Mouse (Mus musculus) MEL (cell line): ENCODE results near the gene Slc45a2. TPM values are rescaled to one million over a fixed set of nuclear protein-coding genes. Genes with fewer than 3 reads are reported as not detected.
A peak's percentile ranks its signal among the peaks of the same experiment; 100 is the strongest.

Experiments
- DNase-seq: peaks from one replicate; pipeline ENCODE4 v3.0.0; 2011; ENCODE audit warnings: low read depth, low spot score
- H3K27ac ChIP-seq: 2 replicates; pipeline ENCODE4 v1.5.1; 2012; ENCODE audit warnings: low read depth, mild to moderate bottlenecking, control low read depth, low read length, moderate library complexity; ENCODE audit not compliant: control insufficient read depth
- H3K27me3 ChIP-seq, 2 experiments: fragments of 150-350 bp in 1 of 2; sonication (generic) in 1 of 2; 2 replicates each; pipeline ENCODE4 v1.6.1; 2012; ENCODE audit warnings: low read length in 2 of 2, mild to moderate bottlenecking in 2 of 2, improper control_type of control experiment in 1 of 2, moderate library complexity in 1 of 2; ENCODE audit not compliant: insufficient read depth in 2 of 2, control insufficient read depth in 1 of 2
- H3K36me3 ChIP-seq, 2 experiments: 2 replicates each; pipeline ENCODE4 v1.6.1; 2012 to 2014; ENCODE audit warnings: low read length in 2 of 2, improper control_type of control experiment in 1 of 2, inconsistent platforms in 1 of 2, mild to moderate bottlenecking in 1 of 2; ENCODE audit not compliant: insufficient read depth in 2 of 2, control insufficient read depth in 1 of 2
- H3K4me1 ChIP-seq, 2 experiments: fragments of 150-350 bp in 1 of 2; sonication (generic) in 1 of 2; 2 replicates each; pipeline ENCODE4 v1.6.1; 2012; ENCODE audit warnings: low read length in 2 of 2, improper control_type of control experiment in 1 of 2, mild to moderate bottlenecking in 1 of 2; ENCODE audit not compliant: insufficient read depth in 2 of 2, control insufficient read depth in 1 of 2
- H3K4me3 ChIP-seq, 2 experiments: fragments of 150-350 bp in 1 of 2; sonication (generic) in 1 of 2; 2 replicates each; pipeline ENCODE4 v1.5.1; 2012; ENCODE audit warnings: low read depth in 2 of 2, low read length in 2 of 2, mild to moderate bottlenecking in 2 of 2, moderate library complexity in 2 of 2, control low read depth in 1 of 2, improper control_type of control experiment in 1 of 2; ENCODE audit not compliant: control insufficient read depth in 1 of 2, insufficient read depth in 1 of 2
- H3K79me2 ChIP-seq: 2 replicates; pipeline ENCODE4 v1.6.1; 2012; ENCODE audit warnings: mild to moderate bottlenecking, low read length, moderate library complexity; ENCODE audit not compliant: control insufficient read depth, poor library complexity, insufficient read depth
- H3K9ac ChIP-seq: 2 replicates; pipeline ENCODE4 v1.6.1; 2012; ENCODE audit warnings: low read depth, mild to moderate bottlenecking, control low read depth, low read length, moderate library complexity; ENCODE audit not compliant: control insufficient read depth, poor library complexity, severe bottlenecking
- H3K9me3 ChIP-seq: fragments of 150-350 bp; sonication (generic); replicated peaks from 2 replicates; pipeline ENCODE4 v1.6.1; 2012; ENCODE audit warnings: mild to moderate bottlenecking, low read length, improper control_type of control experiment, moderate library complexity; ENCODE audit not compliant: insufficient read depth
- CHD1 ChIP-seq: IDR thresholded peaks from 2 replicates; pipeline ENCODE4 v1.6.1; 2012; ENCODE audit warnings: low read depth, mild to moderate bottlenecking, inconsistent platforms, low read length, improper control_type of control experiment
- CTCF ChIP-seq, 3 experiments: IDR thresholded peaks in 2 of 3; conservative IDR thresholded peaks in 1 of 3; 2 replicates each; pipeline ENCODE4 v1.5.1; 2011 to 2012; ENCODE audit warnings: low read length in 3 of 3, low read depth in 2 of 3, mild to moderate bottlenecking in 2 of 3, improper control_type of control experiment in 1 of 3, inconsistent platforms in 1 of 3, mixed read lengths in 1 of 3, moderate library complexity in 1 of 3; ENCODE audit not compliant: control insufficient read depth in 1 of 3, insufficient read depth in 1 of 3, poor library complexity in 1 of 3, severe bottlenecking in 1 of 3
- E2F4 ChIP-seq: IDR thresholded peaks from 2 replicates; pipeline ENCODE4 v1.6.1; 2011; ENCODE audit warnings: low read depth, low read length, improper control_type of control experiment, borderline replicate concordance
- ELF1 ChIP-seq: IDR thresholded peaks from 2 replicates; pipeline ENCODE4 v1.6.1; 2014; ENCODE audit warnings: low read depth, mild to moderate bottlenecking, inconsistent platforms, low read length, improper control_type of control experiment, moderate library complexity
- GABPA ChIP-seq: IDR thresholded peaks from 2 replicates; pipeline ENCODE4 v1.6.1; 2012; ENCODE audit warnings: low read depth, mild to moderate bottlenecking, inconsistent platforms, low read length, improper control_type of control experiment, moderate library complexity
- JUND ChIP-seq: IDR thresholded peaks from 2 replicates; pipeline ENCODE4 v1.6.1; 2011; ENCODE audit warnings: low read depth, mild to moderate bottlenecking, improper control_type of control experiment, low read length
- KAT2A ChIP-seq: conservative IDR thresholded peaks from 2 replicates; pipeline ENCODE4 v1.6.1; 2012; ENCODE audit warnings: low read depth, low read length, improper control_type of control experiment, inconsistent platforms
- MAFK ChIP-seq: IDR thresholded peaks from 2 replicates; pipeline ENCODE4 v1.6.1; 2011; ENCODE audit warnings: low read depth, mild to moderate bottlenecking, low read length, improper control_type of control experiment, borderline replicate concordance
- MAX ChIP-seq: IDR thresholded peaks from 2 replicates; pipeline ENCODE4 v1.6.1; 2011; ENCODE audit warnings: low read length, improper control_type of control experiment
- MAZ ChIP-seq: IDR thresholded peaks from 2 replicates; pipeline ENCODE4 v1.6.1; 2012; ENCODE audit warnings: low read depth, mild to moderate bottlenecking, inconsistent platforms, low read length, improper control_type of control experiment
- MXI1 ChIP-seq: IDR thresholded peaks from 2 replicates; pipeline ENCODE4 v1.6.1; 2011; ENCODE audit warnings: mild to moderate bottlenecking, low read depth, low read length, improper control_type of control experiment
- MYB ChIP-seq: IDR thresholded peaks from 2 replicates; pipeline ENCODE4 v1.6.1; 2011; ENCODE audit warnings: mild to moderate bottlenecking, low read depth, low read length, improper control_type of control experiment
- NELFE ChIP-seq: IDR thresholded peaks from 2 replicates; pipeline ENCODE4 v1.6.1; 2011; ENCODE audit warnings: low read depth, low read length, improper control_type of control experiment
- POLR2A ChIP-seq, 2 experiments: IDR thresholded peaks; 2 replicates each; pipeline ENCODE4 v1.6.1; 2011 to 2012; ENCODE audit warnings: low read length in 2 of 2, mild to moderate bottlenecking in 2 of 2, control low read depth in 1 of 2, improper control_type of control experiment in 1 of 2, low read depth in 1 of 2, moderate library complexity in 1 of 2; ENCODE audit not compliant: control insufficient read depth in 1 of 2, insufficient read depth in 1 of 2, poor library complexity in 1 of 2
- RAD21 ChIP-seq: IDR thresholded peaks from 2 replicates; pipeline ENCODE4 v1.6.1; 2011; ENCODE audit warnings: mild to moderate bottlenecking, low read depth, low read length, improper control_type of control experiment
- RCOR1 ChIP-seq: IDR thresholded peaks from 2 replicates; pipeline ENCODE4 v1.6.1; 2012; ENCODE audit warnings: low read depth, mild to moderate bottlenecking, inconsistent platforms, low read length, improper control_type of control experiment
- SMC3 ChIP-seq: IDR thresholded peaks from 2 replicates; pipeline ENCODE4 v1.6.1; 2011; ENCODE audit warnings: low read depth, low read length, improper control_type of control experiment
- TAL1 ChIP-seq: IDR thresholded peaks from 2 replicates; pipeline ENCODE4 v1.6.1; 2012; ENCODE audit warnings: mild to moderate bottlenecking, inconsistent platforms, low read length, moderate library complexity, mixed read lengths
- TBP ChIP-seq: IDR thresholded peaks from 2 replicates; pipeline ENCODE4 v1.8.0; 2011; ENCODE audit warnings: low read depth, low read length, improper control_type of control experiment
- TCF12 ChIP-seq: IDR thresholded peaks from 2 replicates; pipeline ENCODE4 v1.6.1; 2014; ENCODE audit warnings: low read depth, mild to moderate bottlenecking, inconsistent platforms, low read length, improper control_type of control experiment, moderate library complexity
- UBTF ChIP-seq: IDR thresholded peaks from 2 replicates; pipeline ENCODE4 v1.6.1; 2012; ENCODE audit warnings: low read depth, mild to moderate bottlenecking, inconsistent platforms, low read length, improper control_type of control experiment, moderate library complexity, borderline replicate concordance; ENCODE audit not compliant: insufficient read depth
- USF2 ChIP-seq, 2 experiments: IDR thresholded peaks; 2 replicates each; pipeline ENCODE4 v1.6.1; 2011 to 2012; ENCODE audit warnings: improper control_type of control experiment in 2 of 2, low read length in 2 of 2, borderline replicate concordance in 1 of 2, inconsistent platforms in 1 of 2, low read depth in 1 of 2, mild to moderate bottlenecking in 1 of 2; ENCODE audit not compliant: insufficient read depth in 1 of 2
- ZC3H11A ChIP-seq: IDR thresholded peaks from 2 replicates; pipeline ENCODE4 v1.6.1; 2012; ENCODE audit warnings: low read depth, mild to moderate bottlenecking, inconsistent platforms, low read length, improper control_type of control experiment
- ZKSCAN1 ChIP-seq: IDR thresholded peaks from 2 replicates; pipeline ENCODE4 v1.6.1; 2012; ENCODE audit warnings: low read depth, mild to moderate bottlenecking, inconsistent platforms, low read length, improper control_type of control experiment, moderate library complexity
- ZMIZ1 ChIP-seq: IDR thresholded peaks from 2 replicates; pipeline ENCODE4 v1.6.1; 2012; ENCODE audit warnings: low read depth, mild to moderate bottlenecking, inconsistent platforms, low read length, improper control_type of control experiment, moderate library complexity
- ZNF384 ChIP-seq: IDR thresholded peaks from 2 replicates; pipeline ENCODE4 v1.6.1; 2012; ENCODE audit warnings: low read depth, mild to moderate bottlenecking, inconsistent platforms, low read length, improper control_type of control experiment
- polyA plus RNA-seq, 2 experiments: library from polyadenylated mRNA; stranded (reverse) in 1 of 2; unstranded in 1 of 2; fragments of >175 nt in 1 of 2; fragments of >200 nt in 1 of 2; gene quantifications; 2 replicates each; pipeline versions ENCODE4 v1.2.1 to v1.2.4; 2012; ENCODE audit warnings: low replicate concordance in 2 of 2, low read depth in 1 of 2; ENCODE audit not compliant: insufficient read length in 2 of 2, insufficient read depth in 1 of 2, missing spikeins in 1 of 2
- total RNA-seq: library from RNA; depleted of rRNA; stranded (reverse); fragments of 300-350 nt; gene quantifications from 2 replicates; pipeline ENCODE4 v1.2.3, GENCODE M21; 2012

Gene Slc45a2
- total and polyA plus RNA-seq, 3 experiments = not detected

- Histone ChIP-seq H3K27ac (no peak overlapping the region), H3K36me3 (no peaks in the 10 kb centered on the region), H3K79me2 (no peaks in the 10 kb centered on the region), H3K9ac (no peak overlapping the region), H3K4me3 (no peak overlapping the region), H3K27me3 (no peaks in the 10 kb centered on the region), H3K4me1 (no peaks in the 10 kb centered on the region), H3K9me3 (no peaks in the 10 kb centered on the region)
- DNase-seq = no peak
- no peak for TF ChIP-seq MAFK
- TF ChIP-seq MAZ = no peak
Observed at GRCm38 (mm10) chr15:11037376-11037695, 36.8 kb downstream of the Slc45a2 start.

- Histone ChIP-seq H3K36me3 (no peaks in the 10 kb centered on the region), H3K79me2 (no peaks in the 10 kb centered on the region), H3K9ac (no peak within 1 kb of the TSS), H3K4me1 (no peaks in the 10 kb centered on the region), H3K27ac (no peak within 1 kb of the TSS), H3K27me3 (no peaks in the 10 kb centered on the region), H3K9me3 (no peaks in the 10 kb centered on the region), H3K4me3 (no peak within 1 kb of the TSS)
- DNase-seq = no peak
- no peak for TF ChIP-seq TAL1
- TF ChIP-seq ZKSCAN1 = no peak
- TF ChIP-seq MAX = no peak
- TF ChIP-seq NELFE = no peak
- TF ChIP-seq GABPA = no peak
- no peak for TF ChIP-seq JUND
- TF ChIP-seq TCF12 = no peak
Observed at GRCm38 (mm10) chr15:11037711-11038110, 37.2 kb downstream of the Slc45a2 start, which contains the start of gene Rxfp3. Gene Rxfp3 (minus strand): TSS chr15:11037991.

GRCm38 (mm10) chr15:11038476-11038875 lies 38.0 kb downstream of the Slc45a2 start:
- no peaks in the 10 kb centered on the region for H3K9me3 ChIP-seq
- H3K4me1 ChIP-seq = no peaks in the 10 kb centered on the region
- DNase-seq = peak; percentile 59
- no peak overlapping the region for H3K9ac ChIP-seq
- H3K27ac ChIP-seq = no peak overlapping the region
- no peak for TF ChIP-seq TBP
- peak; percentile 76 for TF ChIP-seq ZC3H11A
- TF ChIP-seq UBTF = no peak
- no peak for TF ChIP-seq MXI1
- peak; percentile 77 for TF ChIP-seq SMC3
- peak; percentile 83 for TF ChIP-seq ZNF384
- TF ChIP-seq USF2 (IDR thresholded peaks at IDR 0.05; ENCODE audit: borderline replicate concordance in 1 of 2, insufficient read depth in 1 of 2, low read depth in 1 of 2, low read length in 2 of 2) = no peak
- no peak for TF ChIP-seq NELFE
- TF ChIP-seq ZMIZ1 = no peak
- no peak for TF ChIP-seq MAZ
- no peak for TF ChIP-seq MAX
- no peak for TF ChIP-seq GABPA
- TF ChIP-seq TAL1 = no peak
- no peak for TF ChIP-seq POLR2A (IDR thresholded peaks at IDR 0.05; ENCODE audit: control insufficient read depth in 1 of 2, insufficient read depth in 1 of 2, low read depth in 1 of 2, low read length in 2 of 2, poor library complexity in 1 of 2)
- no peak for TF ChIP-seq E2F4
- TF ChIP-seq MYB = no peak
- TF ChIP-seq RAD21 = peak; percentile 85
- no peak for TF ChIP-seq CHD1
- no peak for TF ChIP-seq RCOR1
- TF ChIP-seq CTCF (IDR thresholded peaks at IDR 0.05 in 2 of 3, conservative IDR thresholded peaks at IDR 0.05 in 1 of 3; ENCODE audit: control insufficient read depth in 1 of 3, insufficient read depth in 1 of 3, low read depth in 2 of 3, low read length in 3 of 3, poor library complexity in 1 of 3, severe bottlenecking in 1 of 3) = peak; percentile 44 to 81 (median 81)
- no peak for TF ChIP-seq MAFK
- no peak for TF ChIP-seq ELF1
- no peak for TF ChIP-seq KAT2A
- no peak overlapping the region for H3K4me3 ChIP-seq
- H3K79me2 ChIP-seq = no peaks in the 10 kb centered on the region
- no peaks in the 10 kb centered on the region for H3K36me3 ChIP-seq
- H3K27me3 ChIP-seq = no peaks in the 10 kb centered on the region
